ENCODE assay signal across 9 mouse cellular contexts in the genomic region with DNA sequence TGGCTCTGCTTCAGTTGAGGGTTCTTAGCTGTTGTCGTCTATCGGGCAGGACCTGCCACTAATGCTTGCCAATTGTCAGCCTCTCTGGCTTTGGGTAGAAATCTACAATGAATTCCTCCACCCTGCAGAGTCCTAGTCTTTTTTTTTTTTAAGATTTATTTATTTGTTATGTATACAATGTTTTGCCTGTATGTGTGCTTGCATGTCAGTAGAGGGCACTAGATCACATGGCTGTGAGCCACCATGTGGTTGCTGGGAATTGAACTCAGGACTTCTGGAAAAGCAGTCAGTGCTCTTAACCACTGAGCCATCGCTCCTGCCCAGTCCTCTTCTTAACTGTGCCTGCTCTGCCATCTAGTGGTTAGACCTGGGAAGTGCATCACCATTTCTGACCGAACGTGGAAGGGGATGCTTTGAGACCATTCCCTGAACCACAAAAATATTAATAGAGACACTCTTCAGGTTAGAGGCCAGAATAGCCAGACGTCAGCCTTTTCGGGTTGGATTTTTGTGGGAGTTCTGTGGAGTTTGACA. TPM values are rescaled to one million over a fixed set of nuclear protein-coding genes. Genes with fewer than 3 reads are reported as not detected.
A peak's percentile ranks its signal among the peaks of the same experiment; 100 is the strongest.
DNase-seq lines count a peak whose midpoint lies in the region; TF ChIP-seq lines count a peak whose summit lies in the region.
"Had no signal": no experiment of that assay in that cellular context is flagged by ENCODE, and none has a peak within 500 bp of the region (broad histone marks: within the 10 kb centered on the region; RNA-seq: fewer than 3 reads in every experiment).

No protein-coding gene starts in this region.

- no peaks in the 10 kb centered on the region for H3K27me3 ChIP-seq in embryonic facial prominence, embryonic 10.5 days (replicated peaks; ENCODE audit: low read depth, poor library complexity, severe bottlenecking)
- H3K27me3 ChIP-seq: embryonic facial prominence, embryonic 13.5 days had no signal

- H3K4me3 ChIP-seq in embryonic facial prominence, embryonic 10.5 days: no peak overlapping the region
- no peak overlapping the region for H3K4me3 ChIP-seq in left cerebral cortex, adult 2 months
- H3K4me3 ChIP-seq: embryonic facial prominence, embryonic 13.5 days had no signal

- 25% methylated on average over 7 of the region's 7 CpGs for WGBS in embryonic facial prominence, embryonic 10.5 days

- intact Hi-C loops in heart, postnatal 14 days (cut with DNase I): loop anchor here (2.0 to 5.0 kb wide), 2 partner anchors 43 to 102 kb away; a partner anchor contains a TSS
- intact Hi-C loops in left cerebral cortex, adult 2 months (cut with DNase I): loop anchor here (1.0 to 2.0 kb wide), 4 partner anchors 44 to 499 kb away; no protein-coding TSS in a partner anchor

- H3K9me3 ChIP-seq in embryonic facial prominence, embryonic 10.5 days: no peaks in the 10 kb centered on the region
- H3K9me3 ChIP-seq: embryonic facial prominence, embryonic 13.5 days had no signal

- no peak overlapping the region for H3K27ac ChIP-seq in embryonic facial prominence, embryonic 10.5 days (replicated peaks)
- no peak overlapping the region for H3K27ac ChIP-seq in left cerebral cortex, adult 2 months
- H3K27ac ChIP-seq: embryonic facial prominence, embryonic 13.5 days had no signal

- peak; percentile 96 for TF ChIP-seq CTCF in left cerebral cortex, adult 2 months (IDR thresholded peaks at IDR 0.05)

- H3K4me1 ChIP-seq in embryonic facial prominence, embryonic 10.5 days: peaks cover 15% of the 10 kb centered on the region

- H3K36me3 ChIP-seq in embryonic facial prominence, embryonic 10.5 days (replicated peaks): no peaks in the 10 kb centered on the region
- H3K36me3 ChIP-seq: embryonic facial prominence, embryonic 13.5 days had no signal

- DNase-seq in left cerebral cortex, adult 18-20 months (ENCODE audit: low spot score in 2 of 2): peak; percentile 69 to 83
- DNase-seq in left cerebral cortex, adult 11 months (ENCODE audit: low spot score): no peak
- peak; percentile 75 for DNase-seq in adrenal gland, adult 2 months
- DNase-seq in embryonic facial prominence, embryonic 10.5 days (ENCODE audit: low spot score): peak; percentile 79
- peak; percentile 72 to 85 for DNase-seq in heart, postnatal 14 days
- peak; percentile 70 to 82 for DNase-seq in left cerebral cortex, adult 2 months (ENCODE audit: extremely low spot score in 1 of 2, low spot score in 2 of 2)
- peak; percentile 84 for DNase-seq in naive thymus-derived CD4-positive, alpha-beta T cell, adult 2 months (ENCODE audit: low read depth)
- DNase-seq in testis, postnatal 10 days (ENCODE audit: low spot score): peak; percentile 85

RNA-seq across cellular contexts. Expression of a gene that starts 4.3 kb away (rescaled TPM):
- total RNA-seq in left cerebral cortex, adult 18-20 months (2021): 1 to 10 TPM; 7.1 to 9.8 TPM
- total RNA-seq in adrenal gland, adult 2 months (2021): 10 to 100 TPM; 25.4 to 34.1 TPM
- 37.9 and 73.5 TPM in 2 replicates for polyA plus RNA-seq in adrenal gland, adult 2 months (2012; rRNA removed)
- polyA plus RNA-seq in embryonic facial prominence, embryonic 10.5 days (2016; fragmentation: Nextera tagmentation; extraction: Ambion mirVana): 10.2 and 10.3 TPM in 2 replicates
- 1 to 10 TPM; 1.9 to 3.2 TPM for total RNA-seq in heart, postnatal 14 days (2021)
- 1 to 10 TPM; 5.1 to 6.9 TPM for total RNA-seq in left cerebral cortex, adult 2 months (2021)

RNA-seq across cellular contexts. Expression of a gene that starts 18.8 kb away (rescaled TPM):
- total RNA-seq in left cerebral cortex, adult 18-20 months (2021): 10 to 100 TPM; 27.4 to 30.2 TPM
- total RNA-seq in adrenal gland, adult 2 months (2021): 10 to 100 TPM; 49.6 to 51.2 TPM
- polyA plus RNA-seq in adrenal gland, adult 2 months (2012; rRNA removed): 61.7 and 81.7 TPM in 2 replicates
- polyA plus RNA-seq in embryonic facial prominence, embryonic 10.5 days (2016; fragmentation: Nextera tagmentation; extraction: Ambion mirVana): 24.7 and 25.0 TPM in 2 replicates
- 10 to 100 TPM; 25.0 to 26.1 TPM for total RNA-seq in heart, postnatal 14 days (2021)
- total RNA-seq in left cerebral cortex, adult 2 months (2021): 10 to 100 TPM; 28.0 to 32.9 TPM

RNA-seq across cellular contexts. Expression of a gene that starts 33.7 kb away (rescaled TPM):
- 10 to 100 TPM; 37.3 to 40.0 TPM for total RNA-seq in left cerebral cortex, adult 18-20 months (2021)
- 10 to 100 TPM; 33.5 to 37.5 TPM for total RNA-seq in adrenal gland, adult 2 months (2021)
- polyA plus RNA-seq in adrenal gland, adult 2 months (2012; rRNA removed): 57.0 and 60.9 TPM in 2 replicates
- polyA plus RNA-seq in embryonic facial prominence, embryonic 10.5 days (2016; fragmentation: Nextera tagmentation; extraction: Ambion mirVana): 81.6 and 85.6 TPM in 2 replicates
- total RNA-seq in heart, postnatal 14 days (2021): 10 to 100 TPM; 13.5 to 13.9 TPM
- total RNA-seq in left cerebral cortex, adult 2 months (2021): 10 to 100 TPM; 38.0 to 43.2 TPM

RNA-seq across cellular contexts. Expression of a gene that starts 48.0 kb away (rescaled TPM):
- total RNA-seq in left cerebral cortex, adult 18-20 months (2021): 10 to 100 TPM; 68.6 to 71.2 TPM
- total RNA-seq in adrenal gland, adult 2 months (2021): 10 to 100 TPM; 45.3 to 50.7 TPM
- polyA plus RNA-seq in adrenal gland, adult 2 months (2012; rRNA removed): 5.6 and 7.8 TPM in 2 replicates
- 54.3 and 57.4 TPM in 2 replicates for polyA plus RNA-seq in embryonic facial prominence, embryonic 10.5 days (2016; fragmentation: Nextera tagmentation; extraction: Ambion mirVana)
- total RNA-seq in heart, postnatal 14 days (2021): 10 to 100 TPM; 18.4 to 18.7 TPM
- total RNA-seq in left cerebral cortex, adult 2 months (2021): 10 to 100 TPM; 65.0 to 68.6 TPM

RNA-seq across cellular contexts. Expression of a gene that starts 48.1 kb away (rescaled TPM):
- total RNA-seq in left cerebral cortex, adult 18-20 months (2021): 10 to 100 TPM; 69.2 to 81.8 TPM
- 10 to 100 TPM; 24.2 to 38.1 TPM for total RNA-seq in adrenal gland, adult 2 months (2021)
- polyA plus RNA-seq in adrenal gland, adult 2 months (2012; rRNA removed): 21.1 and 32.9 TPM in 2 replicates
- 16.6 and 17.0 TPM in 2 replicates for polyA plus RNA-seq in embryonic facial prominence, embryonic 10.5 days (2016; fragmentation: Nextera tagmentation; extraction: Ambion mirVana)
- total RNA-seq in heart, postnatal 14 days (2021): 10 to 100 TPM; 55.6 to 56.6 TPM
- 10 to 100 TPM; 76.0 to 82.8 TPM for total RNA-seq in left cerebral cortex, adult 2 months (2021)
